Mouse (Mus musculus) small intestine, adult 2 months (tissue): ENCODE measurements around the gene Gpi1. TPM values are rescaled to one million over a fixed set of nuclear protein-coding genes. Genes with fewer than 3 reads are reported as not detected.

Experiments
- H3K27ac ChIP-seq: fragments of 200-500 bp; 2 replicates; pipeline ENCODE4 v1.5.1; 2012; ENCODE audit warnings: low read depth, low read length, control low read depth, inconsistent platforms; ENCODE audit not compliant: insufficient read depth
- H3K27me3 ChIP-seq: fragments of 200-500 bp; 2 replicates; pipeline ENCODE4 v1.6.1; 2012; ENCODE audit warnings: mild to moderate bottlenecking, moderate library complexity, low read length, inconsistent platforms; ENCODE audit not compliant: control insufficient read depth, insufficient read depth
- H3K36me3 ChIP-seq: fragments of 200-500 bp; 2 replicates; pipeline ENCODE4 v1.6.1; 2012; ENCODE audit warnings: mild to moderate bottlenecking, low read length, control low read depth, inconsistent platforms; ENCODE audit not compliant: control insufficient read depth, insufficient read depth
- H3K4me1 ChIP-seq: fragments of 200-500 bp; 2 replicates; pipeline ENCODE4 v1.6.1; 2012; ENCODE audit warnings: low read length, inconsistent platforms, mixed read lengths; ENCODE audit not compliant: control insufficient read depth, insufficient read depth, insufficient read length
- H3K4me3 ChIP-seq: fragments of 200-500 bp; 2 replicates; pipeline ENCODE4 v1.5.1; 2012; ENCODE audit warnings: low read depth, mild to moderate bottlenecking, control low read depth, inconsistent platforms, low read length, moderate library complexity
- CTCF ChIP-seq: fragments of 200-500 bp; IDR thresholded peaks from 2 replicates; pipeline ENCODE4 v1.5.1; 2012; ENCODE audit warnings: low read depth, mild to moderate bottlenecking, control low read depth, inconsistent platforms, low read length, moderate library complexity, mixed read lengths; ENCODE audit not compliant: insufficient replicate concordance, insufficient read length; ENCODE audit errors: extremely low read depth
- POLR2A ChIP-seq: fragments of 200-500 bp; IDR thresholded peaks from 2 replicates; pipeline ENCODE4 v1.6.1; 2012; ENCODE audit warnings: low read depth, mild to moderate bottlenecking, control low read depth, inconsistent platforms, low read length, moderate library complexity
- WGBS: fragments of 180-500 bp; shearing (Covaris S2); methylation state at CpG from one replicate; pipeline ENCODE4 v1.1.7; 2018; 5-methylcytosine and 5-hydroxymethylcytosine counted together
- polyA plus RNA-seq: library from polyadenylated mRNA; depleted of rRNA; stranded (reverse); fragments of >200 nt; gene quantifications from 2 replicates; pipeline ENCODE4 v1.2.3, GENCODE M21; 2012

Gene Gpi1
- polyA plus RNA-seq, 1 experiment = 420 TPM

DNA sequence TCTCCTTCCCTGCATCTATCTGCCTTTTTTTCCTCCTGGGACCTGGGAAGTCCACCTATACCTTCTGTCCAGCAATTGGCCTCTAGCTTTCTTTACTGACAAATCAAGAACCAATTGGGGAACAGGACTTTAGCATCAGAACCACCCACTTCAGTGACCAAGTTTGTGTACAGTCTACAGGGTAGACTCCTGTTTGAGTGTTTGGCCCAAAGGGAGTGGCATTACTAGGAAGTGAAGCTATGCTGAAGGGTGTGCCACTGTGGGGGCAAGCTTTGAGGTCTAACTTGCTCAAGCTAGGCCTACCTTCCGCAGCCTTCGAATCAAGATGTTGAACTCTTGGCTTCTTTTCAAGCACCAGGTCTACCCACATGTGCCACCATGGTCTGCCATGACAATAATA lies 29.3 kb downstream of the Gpi1 start:
- Histone ChIP-seq H3K4me3 (no peak overlapping the region), H3K27me3 (no peaks in the 10 kb centered on the region), H3K27ac (no peak overlapping the region), H3K36me3 (peaks cover 40% of the 10 kb centered on the region), H3K4me1 (no peaks in the 10 kb centered on the region)
- WGBS = 89% methylated on average over 2 of the region's 2 CpGs
- TF ChIP-seq POLR2A (no peak), CTCF (no peak)

DNA sequence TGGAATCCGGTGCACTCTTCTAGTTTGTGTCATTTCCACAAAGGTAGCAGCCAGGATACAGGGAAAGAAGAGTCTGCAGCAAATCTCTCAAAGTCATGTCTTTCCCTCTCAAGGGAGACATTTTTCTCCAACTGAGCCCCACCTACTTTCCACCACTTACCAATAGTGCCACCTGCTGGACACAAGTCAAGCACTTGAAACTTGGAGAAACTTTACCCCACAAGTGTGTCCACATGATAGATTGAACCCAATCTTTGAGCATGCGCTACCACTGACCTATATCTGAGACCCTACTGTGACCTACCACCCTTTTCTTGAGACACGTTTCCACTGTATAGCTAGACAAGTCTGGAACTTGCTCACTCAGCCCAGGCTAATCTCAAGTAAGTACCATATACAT lies 31.8 kb downstream of the Gpi1 start:
- peaks cover 18% of the 10 kb centered on the region for H3K36me3 ChIP-seq
- WGBS = 63% methylated on average over 3 of the region's 3 CpGs

DNA sequence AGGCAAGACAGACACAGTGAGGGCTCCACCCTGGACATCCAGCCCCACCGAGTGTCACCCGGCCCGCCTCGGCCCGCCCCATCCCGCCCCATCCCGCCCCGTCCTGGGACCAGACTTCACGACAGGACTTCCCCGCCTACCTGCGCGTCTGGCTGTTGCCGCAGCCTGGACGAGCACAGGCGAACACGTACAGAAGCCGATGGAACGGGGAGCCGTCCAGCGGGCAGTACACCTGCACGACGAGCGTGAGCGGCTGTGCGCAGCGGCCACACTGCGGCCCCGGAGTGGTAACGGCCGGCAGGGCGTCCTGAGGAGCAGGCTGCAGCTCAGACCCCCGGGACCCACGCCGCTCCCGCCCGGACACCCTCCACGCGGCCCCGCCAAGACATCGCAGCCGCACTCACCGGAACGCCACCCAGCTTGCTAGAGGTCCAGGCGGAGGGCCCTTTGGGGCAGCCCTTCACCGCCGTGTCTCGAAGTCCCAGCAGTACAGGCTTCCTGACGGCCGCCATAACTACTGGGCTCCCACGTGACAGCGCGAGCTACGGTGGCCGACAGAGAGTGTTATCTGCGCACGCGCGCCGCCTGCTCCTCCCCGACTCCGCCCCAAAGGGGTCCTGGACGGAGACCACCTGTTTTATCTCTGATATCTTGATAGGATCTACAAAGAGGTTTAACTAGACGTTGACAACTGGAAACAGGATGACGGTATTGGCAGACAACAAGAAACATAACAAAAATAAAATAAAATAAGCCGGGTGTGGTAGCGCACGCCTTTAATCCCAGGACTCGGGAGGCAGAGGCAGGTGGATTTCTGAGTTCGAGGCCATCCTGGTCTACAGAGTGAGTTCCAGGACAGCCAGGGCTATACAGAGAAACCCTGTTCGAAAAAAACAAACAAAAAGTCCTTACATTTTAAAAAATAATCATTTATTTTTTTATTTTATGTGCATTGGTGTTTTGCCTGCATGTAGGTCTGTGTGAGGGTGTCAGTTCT lies 33.7 kb downstream of the Gpi1 start, which contains the start of gene Pdcd2l:
Gene Pdcd2l (minus strand): TSS at position 530 of the 997 bp plus-strand sequence.
- Histone ChIP-seq H3K4me3 (peak within 1 kb of the TSS; percentile 91), H3K36me3 (peaks cover 14% of the 10 kb centered on the region), H3K27ac (peak within 1 kb of the TSS; percentile 51), H3K4me1 (no peaks in the 10 kb centered on the region), H3K27me3 (no peaks in the 10 kb centered on the region)
- TF ChIP-seq CTCF (no peak), POLR2A (peak; percentile 39; the same call in 1 of the 2 replicates)
- WGBS = under 1% methylated on average over 70 of the region's 70 CpGs

More for the DNA sequence above, 31.8 kb downstream of the Gpi1 start:
- Histone ChIP-seq H3K27ac (no peak overlapping the region), H3K27me3 (no peaks in the 10 kb centered on the region), H3K4me3 (no peak overlapping the region), H3K4me1 (no peaks in the 10 kb centered on the region)
- TF ChIP-seq CTCF (no peak), POLR2A (no peak)

DNA sequence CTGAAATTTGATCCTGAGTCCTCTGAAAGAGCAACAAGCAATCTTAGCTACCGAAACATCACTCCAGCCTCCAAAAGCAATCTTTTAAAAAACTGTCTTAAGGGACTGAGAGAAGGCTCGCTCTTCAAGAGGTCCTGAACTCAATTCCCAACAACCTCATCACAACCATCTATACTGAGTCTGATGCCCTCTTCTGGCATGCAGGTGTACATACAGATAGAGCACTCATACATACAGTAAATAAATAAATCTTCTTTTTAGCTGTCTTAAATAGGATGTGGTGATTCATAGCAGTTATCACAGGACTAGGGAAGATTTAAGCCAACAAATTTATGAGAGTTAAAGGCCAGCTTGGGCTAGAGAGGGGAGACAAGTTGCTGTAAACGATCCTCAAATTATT lies 34.5 kb downstream of the Gpi1 start:
- TF ChIP-seq CTCF = no peak
- TF ChIP-seq POLR2A = no peak
- WGBS = 37% methylated on average over 3 of the region's 3 CpGs
- Histone ChIP-seq H3K27ac (no peak overlapping the region), H3K4me1 (no peaks in the 10 kb centered on the region), H3K36me3 (peaks cover 10% of the 10 kb centered on the region), H3K4me3 (peak overlapping the region; percentile 91), H3K27me3 (no peaks in the 10 kb centered on the region)

GRCm38 (mm10) chr7:34192825-34193224 lies 37.3 kb downstream of the Gpi1 start:
- TF ChIP-seq CTCF = no peak
- no peak for TF ChIP-seq POLR2A

GRCm38 (mm10) chr7:34189376-34189989 lies 40.7 kb downstream of the Gpi1 start:
- WGBS = 79% methylated on average over 12 of the region's 12 CpGs
- TF ChIP-seq POLR2A (no peak), CTCF (no peak)

More at GRCm38 (mm10) chr7:34192825-34193224, 37.3 kb downstream of the Gpi1 start:
- Histone ChIP-seq H3K27ac (peak overlapping the region; percentile 27; the same call in 1 of the 2 replicates), H3K36me3 (peaks cover 29% of the 10 kb centered on the region), H3K4me3 (no peak overlapping the region), H3K27me3 (no peaks in the 10 kb centered on the region), H3K4me1 (no peaks in the 10 kb centered on the region)
- 81% methylated on average over 6 of the region's 6 CpGs for WGBS

GRCm38 (mm10) chr7:34183794-34184193 lies 46.3 kb downstream of the Gpi1 start:
- TF ChIP-seq POLR2A = no peak
- no peak for TF ChIP-seq CTCF
- 88% methylated on average over 3 of the region's 3 CpGs for WGBS
- no peaks in the 10 kb centered on the region for H3K27me3 ChIP-seq
- no peak overlapping the region for H3K4me3 ChIP-seq
- no peaks in the 10 kb centered on the region for H3K4me1 ChIP-seq
- peaks cover 27% of the 10 kb centered on the region for H3K36me3 ChIP-seq
- H3K27ac ChIP-seq = no peak overlapping the region

More at GRCm38 (mm10) chr7:34189376-34189989, 40.7 kb downstream of the Gpi1 start:
- Histone ChIP-seq H3K4me1 (no peaks in the 10 kb centered on the region), H3K27me3 (no peaks in the 10 kb centered on the region), H3K4me3 (no peak overlapping the region), H3K27ac (peak overlapping the region; percentile 48), H3K36me3 (peaks cover 46% of the 10 kb centered on the region)
